Mouse (Mus musculus) megakaryocyte progenitor cell, adult 5-6 weeks (primary cell): ENCODE results near the gene Upf3b. TPM values are rescaled to one million over a fixed set of nuclear protein-coding genes. Genes with fewer than 3 reads are reported as not detected.
"Not testable (repeated sequence)": the region's sequence is repeated elsewhere in the genome, so short reads cannot be mapped to it uniquely, and the experiment has no call there.

Experiments used
- ATAC-seq: replicated peaks from 2 replicates; pipeline ENCODE4 v1.8.0; 2016; ENCODE audit warnings: mild to moderate bottlenecking, moderate TSS enrichment, inconsistent platforms; ENCODE audit not compliant: poor library complexity
- total RNA-seq, 2 experiments: library from RNA; stranded (forward) in 1 of 2; stranded (reverse) in 1 of 2; fragments of 157-497, 149-512 nt in 1 of 2; fragments of 200-1000 nt in 1 of 2; gene quantifications; 2 replicates each; pipeline versions ENCODE4 v1.2.3 to v1.2.4; 2015 to 2017

Gene Upf3b
- total RNA-seq, 2 experiments from 2014 or later: 57.4 to 70.9 TPM

- no peak for ATAC-seq
Measured at GRCm38 (mm10) chrX:37081194-37081593, 28.9 kb downstream of the Upf3b start.

GRCm38 (mm10) chrX:37080345-37080744, 29.8 kb downstream of the Upf3b start:
- ATAC-seq: not testable (repeated sequence)

GRCm38 (mm10) chrX:37076651-37077050, 33.5 kb downstream of the Upf3b start:
- no peak for ATAC-seq

- peak; percentile 85 for ATAC-seq
Measured at GRCm38 (mm10) chrX:37074262-37074892, 35.7 kb downstream of the Upf3b start.

GRCm38 (mm10) chrX:37068766-37069165, 41.4 kb downstream of the Upf3b start:
- peak; percentile 50 for ATAC-seq

- ATAC-seq: peak; percentile 78
Measured at GRCm38 (mm10) chrX:37067299-37067698, 42.8 kb downstream of the Upf3b start.

- peak; percentile 60 for ATAC-seq
Measured at GRCm38 (mm10) chrX:37063902-37064301, 46.2 kb downstream of the Upf3b start.

GRCm38 (mm10) chrX:37048890-37049823, 61.0 kb downstream of the Upf3b start:
- ATAC-seq: peak; percentile 27

GRCm38 (mm10) chrX:37048066-37048889, 61.8 kb downstream of the Upf3b start, which contains the start of gene Sowahd:
Gene Sowahd (plus strand): TSS chrX:37048845.
- peak; percentile 79 for ATAC-seq

- peak; percentile 50 for ATAC-seq
Measured at GRCm38 (mm10) chrX:37042726-37043125, 67.4 kb downstream of the Upf3b start.

Other genes with a start within 250 kb of the Upf3b start
- gene Ube2a, start 236.4 kb downstream of the Upf3b start, total RNA-seq (2015): 76.8 and 92.8 TPM in 2 replicates
- 23.2 and 26.2 TPM in 2 replicates for gene Ube2a, start 236.4 kb downstream of the Upf3b start, total RNA-seq (2017)
- 29.1 and 31.2 TPM in 2 replicates for gene C330007P06Rik, start 236.2 kb downstream of the Upf3b start, total RNA-seq (2015)
- 63.5 and 75.6 TPM in 2 replicates for gene C330007P06Rik, start 236.2 kb downstream of the Upf3b start, total RNA-seq (2017)
- gene Nkrf, start 207.4 kb downstream of the Upf3b start, total RNA-seq (2015): 27.8 and 31.2 TPM in 2 replicates
- gene Nkrf, start 207.4 kb downstream of the Upf3b start, total RNA-seq (2017): 9.8 and 14.1 TPM in 2 replicates
- 50.1 and 53.5 TPM in 2 replicates for gene Sept6, start 118.5 kb downstream of the Upf3b start, total RNA-seq (2015)
- 42.1 and 44.1 TPM in 2 replicates for gene Sept6, start 118.5 kb downstream of the Upf3b start, total RNA-seq (2017)
- gene Sowahd, start 61.5 kb downstream of the Upf3b start, total RNA-seq (2015): 0.12 and 0.25 TPM in 2 replicates
- 1.00 and 3.4 TPM in 2 replicates for gene Sowahd, start 61.5 kb downstream of the Upf3b start, total RNA-seq (2017)
- gene Rpl39, start 24.9 kb downstream of the Upf3b start, total RNA-seq (2015): 1,695 and 1,778 TPM in 2 replicates
- 4,041 and 4,700 TPM in 2 replicates for gene Rpl39, start 24.9 kb downstream of the Upf3b start, total RNA-seq (2017)
- 20.9 and 22.5 TPM in 2 replicates for gene Nkap, start 16.5 kb upstream of the Upf3b start, total RNA-seq (2015)
- gene Nkap, start 16.5 kb upstream of the Upf3b start, total RNA-seq (2017): 29.1 and 34.3 TPM in 2 replicates
- 0.20 TPM in 1 of 2 replicates, not detected in the other for gene Akap14, start 58.5 kb upstream of the Upf3b start, total RNA-seq (2015)
- gene Akap14, start 58.5 kb upstream of the Upf3b start, total RNA-seq (2017): not detected in 2 replicates
- gene Ndufa1, start 80.8 kb upstream of the Upf3b start, total RNA-seq (2015): 169 and 211 TPM in 2 replicates
- 92.0 and 145 TPM in 2 replicates for gene Ndufa1, start 80.8 kb upstream of the Upf3b start, total RNA-seq (2017)
- 6.6 and 9.7 TPM in 2 replicates for gene Rnf113a1, start 80.9 kb upstream of the Upf3b start, total RNA-seq (2015)
- gene Rnf113a1, start 80.9 kb upstream of the Upf3b start, total RNA-seq (2017): 4.4 and 6.0 TPM in 2 replicates
- not detected in 2 replicates for gene Gm9, start 100.7 kb upstream of the Upf3b start, total RNA-seq (2015)
- not detected in 2 replicates for gene Gm9, start 100.7 kb upstream of the Upf3b start, total RNA-seq (2017)
- gene Rhox1, start 111.9 kb upstream of the Upf3b start, total RNA-seq (2015): not detected in 2 replicates
- gene Rhox1, start 111.9 kb upstream of the Upf3b start, total RNA-seq (2017): not detected in 2 replicates
- gene Rhox2a, start 134.7 kb upstream of the Upf3b start, total RNA-seq (2015): not detected in 2 replicates
- not detected in 2 replicates for gene Rhox2a, start 134.7 kb upstream of the Upf3b start, total RNA-seq (2017)
- not detected in 2 replicates for gene Rhox3a, start 139.6 kb upstream of the Upf3b start, total RNA-seq (2015)
- gene Rhox3a, start 139.6 kb upstream of the Upf3b start, total RNA-seq (2017): not detected in 2 replicates
- gene Rhox4a, start 155.0 kb upstream of the Upf3b start, total RNA-seq (2015): not detected in 2 replicates
- gene Rhox4a, start 155.0 kb upstream of the Upf3b start, total RNA-seq (2017): not detected in 2 replicates